Mouse (Mus musculus): ENCODE data around the gene Rgs7. TPM values are rescaled to one million over a fixed set of nuclear protein-coding genes. Genes with fewer than 3 reads are reported as not detected.

Gene Rgs7
- polyA plus RNA-seq, 1 experiment = 0.05 TPM

- Histone ChIP-seq H3K27me3 (ENCODE audit: control insufficient read depth, insufficient read depth, low read length) (no peaks in the 10 kb centered on the region), H3K27ac (ENCODE audit: insufficient read depth, low read depth, low read length) (no peak overlapping the region), H3K4me1 (ENCODE audit: control insufficient read depth, insufficient read depth, insufficient read length, low read length) (peaks cover 2% of the 10 kb centered on the region; the same call in 1 of the 2 replicates), H3K36me3 (ENCODE audit: control insufficient read depth, insufficient read depth, low read length) (no peaks in the 10 kb centered on the region), H3K4me3 (ENCODE audit: low read depth, low read length) (no peak overlapping the region)
- TF ChIP-seq POLR2A (IDR thresholded peaks at IDR 0.05; ENCODE audit: low read depth, low read length) (no peak), CTCF (IDR thresholded peaks at IDR 0.05; ENCODE audit: extremely low read depth, insufficient read length, insufficient replicate concordance, low read depth, low read length) (no peak)
- WGBS = 27% methylated on average over 3 of the region's 3 CpGs
Observed at GRCm38 (mm10) chr1:175512173-175512572, 19.9 kb upstream of the Rgs7 start.

GRCm38 (mm10) chr1:175509989-175510388 is 17.7 kb upstream of the Rgs7 start:
- Histone ChIP-seq H3K27me3 (ENCODE audit: control insufficient read depth, insufficient read depth, low read length) (no peaks in the 10 kb centered on the region), H3K4me3 (ENCODE audit: low read depth, low read length) (no peak overlapping the region), H3K36me3 (ENCODE audit: control insufficient read depth, insufficient read depth, low read length) (no peaks in the 10 kb centered on the region), H3K27ac (ENCODE audit: insufficient read depth, low read depth, low read length) (no peak overlapping the region), H3K4me1 (ENCODE audit: control insufficient read depth, insufficient read depth, insufficient read length, low read length) (peaks cover 2% of the 10 kb centered on the region; the same call in 1 of the 2 replicates)
- TF ChIP-seq CTCF (IDR thresholded peaks at IDR 0.05; ENCODE audit: extremely low read depth, insufficient read length, insufficient replicate concordance, low read depth, low read length) (no peak), POLR2A (IDR thresholded peaks at IDR 0.05; ENCODE audit: low read depth, low read length) (no peak)
- 84% methylated on average over 3 of the region's 3 CpGs for WGBS

GRCm38 (mm10) chr1:175492683-175493043 is 363 bp upstream of the Rgs7 start:
- H3K4me1 ChIP-seq (ENCODE audit: control insufficient read depth, insufficient read depth, insufficient read length, low read length) = peaks cover 2% of the 10 kb centered on the region
- 0% methylated on average over 11 of the region's 11 CpGs for WGBS
- no peaks in the 10 kb centered on the region for H3K36me3 ChIP-seq (ENCODE audit: control insufficient read depth, insufficient read depth, low read length)
- H3K4me3 ChIP-seq (ENCODE audit: low read depth, low read length) = peak overlapping the region; percentile 60
- H3K27ac ChIP-seq (ENCODE audit: insufficient read depth, low read depth, low read length) = no peak overlapping the region
- peaks cover 8% of the 10 kb centered on the region; the same call in 1 of the 2 replicates for H3K27me3 ChIP-seq (ENCODE audit: control insufficient read depth, insufficient read depth, low read length)
- TF ChIP-seq CTCF (IDR thresholded peaks at IDR 0.05; ENCODE audit: extremely low read depth, insufficient read length, insufficient replicate concordance, low read depth, low read length) = no peak
- no peak for TF ChIP-seq POLR2A (IDR thresholded peaks at IDR 0.05; ENCODE audit: low read depth, low read length)

DNA sequence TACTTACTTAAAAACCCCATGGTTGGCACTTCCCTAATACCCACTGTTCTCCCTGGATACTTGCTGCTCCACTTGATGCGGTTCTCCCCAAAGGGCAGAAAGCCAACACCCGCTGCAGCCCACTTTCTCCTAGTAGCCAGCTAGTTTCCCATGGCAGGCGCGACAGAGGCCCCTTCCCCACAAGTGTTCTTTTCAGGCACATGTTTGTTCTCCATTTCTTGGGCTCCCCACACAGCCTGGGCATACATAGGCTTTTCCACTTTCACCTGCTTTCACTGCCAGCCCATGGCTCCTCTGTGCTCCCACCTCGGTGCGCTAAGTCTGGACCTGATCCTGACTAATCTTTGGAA is 814 bp downstream of the Rgs7 start:
- no peak for TF ChIP-seq CTCF (IDR thresholded peaks at IDR 0.05; ENCODE audit: extremely low read depth, insufficient read length, insufficient replicate concordance, low read depth, low read length)
- no peak for TF ChIP-seq POLR2A (IDR thresholded peaks at IDR 0.05; ENCODE audit: low read depth, low read length)
- H3K4me3 ChIP-seq (ENCODE audit: low read depth, low read length) = no peak overlapping the region

GRCm38 (mm10) chr1:175485109-175485508 is 7.2 kb downstream of the Rgs7 start:
- Histone ChIP-seq H3K27ac (ENCODE audit: insufficient read depth, low read depth, low read length) (no peak overlapping the region), H3K4me1 (ENCODE audit: control insufficient read depth, insufficient read depth, insufficient read length, low read length) (no peaks in the 10 kb centered on the region), H3K4me3 (ENCODE audit: low read depth, low read length) (no peak overlapping the region), H3K36me3 (ENCODE audit: control insufficient read depth, insufficient read depth, low read length) (no peaks in the 10 kb centered on the region), H3K27me3 (ENCODE audit: control insufficient read depth, insufficient read depth, low read length) (no peaks in the 10 kb centered on the region)
- TF ChIP-seq POLR2A (IDR thresholded peaks at IDR 0.05; ENCODE audit: low read depth, low read length) (no peak), CTCF (IDR thresholded peaks at IDR 0.05; ENCODE audit: extremely low read depth, insufficient read length, insufficient replicate concordance, low read depth, low read length) (no peak)
- WGBS = 27% methylated on average over 4 of the region's 4 CpGs

More for the DNA sequence above, 814 bp downstream of the Rgs7 start:
- H3K4me1 ChIP-seq (ENCODE audit: control insufficient read depth, insufficient read depth, insufficient read length, low read length) = peaks cover 2% of the 10 kb centered on the region
- WGBS = 18% methylated on average over 6 of the region's 6 CpGs
- peaks cover 8% of the 10 kb centered on the region; the same call in 1 of the 2 replicates for H3K27me3 ChIP-seq (ENCODE audit: control insufficient read depth, insufficient read depth, low read length)
- no peaks in the 10 kb centered on the region for H3K36me3 ChIP-seq (ENCODE audit: control insufficient read depth, insufficient read depth, low read length)
- no peak overlapping the region for H3K27ac ChIP-seq (ENCODE audit: insufficient read depth, low read depth, low read length)

DNA sequence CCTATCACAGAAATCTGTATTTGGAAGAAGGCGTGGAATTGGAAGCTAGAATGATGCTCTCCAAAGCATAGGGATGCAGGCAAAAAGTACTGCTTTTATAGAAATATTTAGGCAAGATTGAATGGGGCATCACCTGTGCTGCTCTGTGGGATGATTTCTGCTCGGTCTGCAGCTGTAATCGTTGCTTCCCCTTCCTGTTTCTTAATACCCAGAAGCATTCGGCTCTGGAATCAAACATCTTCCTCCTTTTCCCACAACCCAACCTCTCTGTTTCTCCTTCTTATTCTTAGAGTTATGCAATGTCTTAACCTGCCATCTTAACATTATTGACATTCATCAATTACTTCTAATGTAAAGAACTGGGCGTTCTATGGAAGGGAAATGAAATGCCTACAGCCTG is 19.2 kb downstream of the Rgs7 start:
- H3K36me3 ChIP-seq (ENCODE audit: control insufficient read depth, insufficient read depth, low read length) = no peaks in the 10 kb centered on the region
- 71% methylated on average over 5 of the region's 5 CpGs for WGBS
- TF ChIP-seq CTCF (IDR thresholded peaks at IDR 0.05; ENCODE audit: extremely low read depth, insufficient read length, insufficient replicate concordance, low read depth, low read length) (no peak), POLR2A (IDR thresholded peaks at IDR 0.05; ENCODE audit: low read depth, low read length) (no peak)
- H3K4me3 ChIP-seq (ENCODE audit: low read depth, low read length) = no peak overlapping the region
- no peaks in the 10 kb centered on the region for H3K4me1 ChIP-seq (ENCODE audit: control insufficient read depth, insufficient read depth, insufficient read length, low read length)
- H3K27ac ChIP-seq (ENCODE audit: insufficient read depth, low read depth, low read length) = no peak overlapping the region
- H3K27me3 ChIP-seq (ENCODE audit: control insufficient read depth, insufficient read depth, low read length) = no peaks in the 10 kb centered on the region

DNA sequence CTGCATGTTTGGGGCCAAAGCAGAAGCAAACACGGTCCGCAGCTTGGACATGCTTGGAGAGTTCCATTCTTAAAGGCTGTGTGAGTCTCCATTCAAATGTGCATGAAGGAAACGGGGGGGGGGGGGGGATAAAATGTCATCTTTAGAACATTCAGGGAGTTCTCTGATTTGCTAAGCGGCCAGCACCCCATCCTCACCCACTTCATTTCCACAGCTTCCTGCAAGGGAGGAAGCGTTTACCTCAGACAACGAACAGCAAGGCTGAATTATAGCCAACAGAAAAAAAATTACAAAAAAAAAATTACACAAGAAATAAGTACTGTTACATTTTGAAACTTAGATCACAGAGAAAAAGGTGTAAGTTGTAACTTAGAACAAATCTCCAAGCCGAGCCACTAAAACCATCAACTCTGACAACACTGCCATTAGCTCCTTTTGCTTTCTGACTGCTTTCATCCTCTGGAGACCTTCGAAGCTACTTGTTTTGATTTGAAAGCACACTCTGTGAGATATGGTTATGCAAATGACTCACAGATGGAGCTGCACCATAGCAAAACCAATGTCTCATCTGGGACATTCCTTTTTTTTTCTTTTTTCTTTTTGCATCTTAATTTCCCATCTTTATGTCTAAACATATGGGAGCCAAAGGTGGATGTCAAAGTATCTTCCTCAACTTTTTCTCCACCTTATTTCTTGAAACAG is 23.1 kb downstream of the Rgs7 start:
- TF ChIP-seq CTCF (IDR thresholded peaks at IDR 0.05; ENCODE audit: extremely low read depth, insufficient read length, insufficient replicate concordance, low read depth, low read length) (no peak), POLR2A (IDR thresholded peaks at IDR 0.05; ENCODE audit: low read depth, low read length) (no peak)
- H3K36me3 ChIP-seq (ENCODE audit: control insufficient read depth, insufficient read depth, low read length) = no peaks in the 10 kb centered on the region
- no peaks in the 10 kb centered on the region for H3K4me1 ChIP-seq (ENCODE audit: control insufficient read depth, insufficient read depth, insufficient read length, low read length)
- H3K27me3 ChIP-seq (ENCODE audit: control insufficient read depth, insufficient read depth, low read length) = no peaks in the 10 kb centered on the region
- H3K4me3 ChIP-seq (ENCODE audit: low read depth, low read length) = no peak overlapping the region
- WGBS = 55% methylated on average over 8 of the region's 8 CpGs
- no peak overlapping the region for H3K27ac ChIP-seq (ENCODE audit: insufficient read depth, low read depth, low read length)
